Mouse (Mus musculus): ENCODE measurements around the gene Ambra1. TPM values are rescaled to one million over a fixed set of nuclear protein-coding genes. Genes with fewer than 3 reads are reported as not detected.

Ambra1 gene
- total RNA-seq, 2 experiments from 2014 or later = 28.0 to 35.6 TPM

DNA sequence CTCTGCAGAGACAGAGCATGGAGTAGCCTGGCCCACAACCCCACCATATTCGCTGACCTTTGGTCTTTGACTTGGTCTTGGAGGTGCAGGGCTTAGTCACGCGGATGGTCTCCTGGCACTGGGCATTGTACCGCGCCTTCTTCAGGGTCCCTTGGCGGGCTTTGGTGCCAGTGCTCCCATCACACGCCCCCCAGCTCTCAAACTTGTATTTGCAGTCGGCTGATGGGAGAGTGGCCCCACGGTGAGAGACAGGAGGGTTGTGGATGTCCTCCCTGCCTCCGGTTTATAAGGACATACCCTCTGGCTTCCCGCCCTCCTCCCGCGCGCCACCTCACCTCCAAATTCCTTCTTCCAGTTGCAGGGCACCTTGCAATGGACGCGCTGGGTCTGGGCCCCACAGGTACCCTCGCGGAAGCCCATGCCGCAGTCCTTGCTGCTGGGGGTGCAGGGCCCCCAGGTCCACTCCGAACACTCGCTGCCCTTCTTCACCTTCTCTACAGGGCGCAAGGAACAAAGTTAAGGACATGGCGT, 200.9 kb downstream of the Ambra1 start:
- ATAC-seq (replicated peaks; ENCODE audit: low FRiP score, low TSS enrichment, poor library complexity, severe bottlenecking) = no peak

DNA sequence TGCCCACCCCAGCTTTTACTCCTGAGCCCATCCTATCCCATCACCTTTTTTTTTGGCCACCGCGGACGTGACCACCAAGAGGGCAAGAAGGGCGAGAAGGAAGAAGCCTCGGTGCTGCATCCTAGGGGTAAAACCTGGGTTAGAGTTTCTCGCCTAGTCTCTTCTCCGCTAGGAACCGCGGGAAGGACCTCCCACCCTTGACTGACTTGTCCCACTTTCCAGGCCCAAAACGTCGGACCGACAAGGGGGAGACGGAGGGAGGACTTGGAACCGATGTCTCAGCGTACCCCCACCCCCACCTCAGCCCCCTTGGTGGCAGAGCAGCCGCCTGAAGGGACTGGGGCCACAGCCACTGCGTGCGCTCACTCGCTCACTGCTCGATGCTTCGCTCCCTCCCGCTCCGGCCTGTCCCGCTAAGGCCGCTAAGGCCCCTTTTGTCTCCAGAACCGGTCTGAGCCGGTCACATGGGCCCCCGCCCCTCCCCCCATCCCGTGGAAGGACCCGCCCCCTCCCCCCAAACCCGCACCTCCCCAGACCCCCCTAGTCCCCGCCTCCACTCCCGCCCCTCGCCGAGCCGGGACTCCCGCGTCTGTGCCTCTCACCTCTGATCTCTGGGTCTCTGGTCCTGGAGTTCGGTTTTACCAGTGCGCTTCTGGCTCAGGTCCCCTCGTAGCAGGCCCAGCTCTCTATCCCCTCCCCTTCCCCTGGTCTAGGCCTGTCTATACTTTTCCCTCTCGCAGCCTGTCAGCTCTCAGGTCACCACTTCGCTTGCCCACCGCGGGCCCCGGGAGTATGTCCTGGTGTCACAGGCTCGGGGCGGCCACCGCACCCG, 201.6 kb downstream of the Ambra1 start:
- ATAC-seq (replicated peaks; ENCODE audit: low FRiP score, low TSS enrichment, poor library complexity, severe bottlenecking) = no peak

GRCm38 (mm10) chr2:91932160-91932711, 202.3 kb downstream of the Ambra1 start, which contains the start of gene Mdk:
Mdk (minus strand) TSS chr2:91932297.
- ATAC-seq (replicated peaks; ENCODE audit: low FRiP score, low TSS enrichment, poor library complexity, severe bottlenecking) = no peak

DNA sequence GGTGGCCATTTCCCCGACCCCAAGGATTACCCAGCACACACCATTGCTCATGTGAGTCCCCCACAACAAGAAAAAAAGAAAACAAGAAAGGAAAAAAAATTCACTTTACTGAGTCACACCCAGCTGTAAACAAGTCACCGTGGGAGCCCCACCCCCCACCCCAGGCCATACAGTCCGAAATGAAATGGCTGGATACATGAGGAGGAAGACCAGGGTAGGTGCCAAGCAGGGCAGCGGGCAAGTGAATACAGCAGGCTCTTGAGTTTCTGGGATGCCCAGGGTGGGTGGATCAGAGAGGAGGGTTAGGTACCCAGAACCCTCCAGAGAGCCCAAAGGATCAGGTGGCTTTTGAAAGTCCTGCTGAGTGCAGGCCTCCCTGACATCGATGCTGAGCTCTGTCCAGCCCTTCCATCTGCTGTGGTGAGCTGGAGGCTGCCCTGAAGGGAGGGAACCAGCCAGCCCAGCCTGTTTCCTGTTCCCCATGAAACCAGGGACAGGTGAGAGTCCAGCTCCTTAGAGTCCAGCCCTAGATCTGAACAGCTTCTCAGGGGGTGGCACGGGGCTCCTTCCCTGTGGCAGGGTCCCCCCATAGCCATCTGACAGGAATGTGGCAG, 202.9 kb downstream of the Ambra1 start:
- ATAC-seq (replicated peaks; ENCODE audit: low FRiP score, low TSS enrichment, poor library complexity, severe bottlenecking) = no peak

DNA sequence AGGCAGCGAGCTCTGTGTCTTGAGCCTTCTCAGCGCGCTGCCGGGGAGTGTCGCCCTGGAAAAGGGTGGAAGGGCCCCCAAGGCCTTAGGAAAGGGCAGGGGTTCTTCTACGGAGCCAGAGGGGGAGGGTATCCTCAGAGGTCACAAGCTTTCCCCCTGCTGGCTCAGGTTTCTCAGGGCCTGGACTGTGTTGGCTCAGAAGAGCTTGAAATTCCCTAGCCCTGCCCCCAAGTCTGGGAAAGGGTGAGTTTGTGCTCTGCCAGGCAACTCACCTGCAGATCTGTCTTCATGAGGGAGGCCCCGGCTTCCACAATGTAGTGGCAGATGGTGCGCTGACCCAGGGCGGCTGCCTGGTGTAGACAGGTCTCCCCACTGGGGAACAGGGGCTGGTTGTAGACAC, 203.5 kb downstream of the Ambra1 start:
- ATAC-seq (replicated peaks; ENCODE audit: low FRiP score, low TSS enrichment, poor library complexity, severe bottlenecking) = no peak

DNA sequence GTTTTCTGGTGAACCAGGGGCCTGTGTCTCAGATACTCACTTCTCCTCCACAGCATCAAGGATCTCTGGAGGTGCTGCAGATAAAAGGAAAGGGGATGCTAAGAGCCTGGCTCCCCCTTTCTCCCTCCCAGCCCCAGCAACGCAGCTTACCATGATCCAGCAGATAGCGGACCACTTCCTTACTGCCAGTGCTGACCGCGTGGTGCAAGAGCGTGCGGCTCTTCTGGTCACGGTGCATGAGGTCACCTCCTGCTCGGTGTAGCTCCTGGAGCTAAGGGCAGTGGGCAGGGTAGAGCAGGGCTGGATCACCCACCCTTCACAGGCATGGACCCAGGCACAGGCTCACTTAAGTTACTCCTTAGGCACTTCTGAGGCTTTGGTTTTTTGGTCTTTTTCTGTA, 204.1 kb downstream of the Ambra1 start:
- ATAC-seq (replicated peaks; ENCODE audit: low FRiP score, low TSS enrichment, poor library complexity, severe bottlenecking) = no peak

- ATAC-seq (replicated peaks; ENCODE audit: low FRiP score, low TSS enrichment, poor library complexity, severe bottlenecking) = no peak
These were observed 205.0 kb downstream of the Ambra1 start for GRCm38 (mm10) chr2:91934826-91935525.

GRCm38 (mm10) chr2:91936154-91936553, 206.2 kb downstream of the Ambra1 start:
- no peak for ATAC-seq (replicated peaks; ENCODE audit: low FRiP score, low TSS enrichment, poor library complexity, severe bottlenecking)

- ATAC-seq (replicated peaks; ENCODE audit: low FRiP score, low TSS enrichment, poor library complexity, severe bottlenecking) = no peak
These were observed 209.5 kb downstream of the Ambra1 start for GRCm38 (mm10) chr2:91939303-91939935.

DNA sequence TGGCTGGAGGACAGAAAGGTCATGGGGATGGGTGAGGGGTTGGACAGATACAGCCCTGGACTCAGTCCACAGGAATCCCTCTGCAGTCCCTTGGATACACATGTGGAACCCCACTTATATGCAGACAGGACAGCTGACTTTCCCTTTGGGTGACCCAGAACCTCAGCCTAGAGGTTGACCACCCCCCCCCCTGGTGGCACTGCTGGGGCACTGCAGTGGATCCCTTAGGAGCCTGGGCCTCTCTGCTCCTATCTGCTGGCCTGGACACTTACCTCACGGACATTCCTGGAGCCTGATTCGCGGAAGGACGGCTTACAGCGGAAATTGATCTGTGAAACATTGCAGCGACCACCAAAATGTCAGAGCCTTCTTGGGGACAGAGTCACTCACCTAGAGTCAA, 212.4 kb downstream of the Ambra1 start:
- no peak for ATAC-seq (replicated peaks; ENCODE audit: low FRiP score, low TSS enrichment, poor library complexity, severe bottlenecking)

DNA sequence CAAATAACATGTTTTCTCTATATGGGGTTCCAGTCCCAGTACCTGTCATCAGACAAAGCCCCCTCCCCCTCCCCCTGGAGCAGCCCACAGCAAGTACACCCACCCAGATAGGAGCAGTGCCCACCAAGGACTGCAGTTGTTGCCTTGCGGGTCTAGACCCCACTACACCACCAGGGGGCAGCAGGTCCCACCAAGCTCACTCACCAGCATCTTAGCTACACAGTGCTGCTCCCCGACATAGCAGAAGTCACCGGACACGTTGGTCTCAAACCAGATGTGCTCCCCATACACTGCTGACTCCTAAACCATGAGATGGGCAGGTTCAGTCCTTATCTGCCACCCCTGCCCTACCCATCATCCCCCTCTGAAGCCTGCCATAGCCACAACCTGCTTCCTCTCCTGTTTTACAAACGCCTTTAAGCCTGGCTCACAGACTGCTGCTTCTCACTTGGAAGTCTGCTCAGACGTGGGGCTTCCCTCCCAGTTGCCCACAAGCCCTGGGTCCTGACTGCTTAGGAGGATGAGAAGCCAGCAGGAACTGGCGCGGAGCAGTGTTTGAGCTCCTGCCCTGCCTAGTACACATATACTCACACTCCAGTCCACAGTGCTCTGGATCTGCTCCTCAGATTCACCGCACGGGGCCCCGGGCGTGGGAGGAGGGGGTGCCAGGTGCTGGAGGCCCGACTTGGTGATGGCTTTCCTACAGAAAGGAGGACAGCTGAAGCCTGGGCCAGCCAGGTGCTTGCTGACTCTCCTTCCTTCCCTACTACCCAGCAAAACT, 214.4 kb downstream of the Ambra1 start:
- peak; percentile 40 for ATAC-seq (replicated peaks; ENCODE audit: low FRiP score, low TSS enrichment, poor library complexity, severe bottlenecking)

GRCm38 (mm10) chr2:91945483-91945882, 215.5 kb downstream of the Ambra1 start, which contains the start of gene Gm9821:
Gm9821 (plus strand) TSS chr2:91945703.
- no peak for ATAC-seq (replicated peaks; ENCODE audit: low FRiP score, low TSS enrichment, poor library complexity, severe bottlenecking)

DNA sequence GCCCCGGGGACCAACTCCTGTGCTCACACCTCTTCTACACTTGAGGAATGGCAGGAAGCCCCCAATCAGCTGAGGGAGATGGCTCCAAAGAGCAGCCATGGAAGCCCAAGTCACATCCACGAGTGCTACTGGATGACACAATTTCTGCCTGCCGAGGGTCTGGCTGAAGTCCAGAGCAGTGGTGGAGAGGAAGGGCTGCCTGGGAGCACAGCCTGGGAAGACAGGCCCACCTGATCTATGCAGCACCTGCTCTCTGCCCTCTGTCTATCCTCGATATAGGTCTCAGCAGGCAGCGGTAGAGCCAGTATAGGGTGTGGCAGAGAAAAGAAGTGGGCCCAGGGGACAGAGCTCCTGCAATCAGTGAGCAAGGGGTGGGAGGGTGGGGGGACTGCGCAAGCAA, 216.9 kb downstream of the Ambra1 start:
- no peak for ATAC-seq (replicated peaks; ENCODE audit: low FRiP score, low TSS enrichment, poor library complexity, severe bottlenecking)

GRCm38 (mm10) chr2:91947397-91948150, 217.6 kb downstream of the Ambra1 start:
- peak; percentile 43 for ATAC-seq (replicated peaks; ENCODE audit: low FRiP score, low TSS enrichment, poor library complexity, severe bottlenecking)

GRCm38 (mm10) chr2:91948151-91948509, 218.2 kb downstream of the Ambra1 start:
- ATAC-seq (replicated peaks; ENCODE audit: low FRiP score, low TSS enrichment, poor library complexity, severe bottlenecking) = 0 out of 2 replicates have a peak, but pooled peaks have one; percentile 5

GRCm38 (mm10) chr2:91948792-91949241, 218.9 kb downstream of the Ambra1 start:
- peak; percentile 16 for ATAC-seq (replicated peaks; ENCODE audit: low FRiP score, low TSS enrichment, poor library complexity, severe bottlenecking)

GRCm38 (mm10) chr2:91949411-91950274, 219.7 kb downstream of the Ambra1 start:
- peak; percentile 48 for ATAC-seq (replicated peaks; ENCODE audit: low FRiP score, low TSS enrichment, poor library complexity, severe bottlenecking)
